Mouse (Mus musculus): Measurements from ENCODE around the gene Golt1a. TPM values are rescaled to one million over a fixed set of nuclear protein-coding genes. Genes with fewer than 3 reads are reported as not detected.

The Golt1a gene
- total and polyA plus RNA-seq, 3 experiments = 0.43 TPM; not detected in 2

DNA sequence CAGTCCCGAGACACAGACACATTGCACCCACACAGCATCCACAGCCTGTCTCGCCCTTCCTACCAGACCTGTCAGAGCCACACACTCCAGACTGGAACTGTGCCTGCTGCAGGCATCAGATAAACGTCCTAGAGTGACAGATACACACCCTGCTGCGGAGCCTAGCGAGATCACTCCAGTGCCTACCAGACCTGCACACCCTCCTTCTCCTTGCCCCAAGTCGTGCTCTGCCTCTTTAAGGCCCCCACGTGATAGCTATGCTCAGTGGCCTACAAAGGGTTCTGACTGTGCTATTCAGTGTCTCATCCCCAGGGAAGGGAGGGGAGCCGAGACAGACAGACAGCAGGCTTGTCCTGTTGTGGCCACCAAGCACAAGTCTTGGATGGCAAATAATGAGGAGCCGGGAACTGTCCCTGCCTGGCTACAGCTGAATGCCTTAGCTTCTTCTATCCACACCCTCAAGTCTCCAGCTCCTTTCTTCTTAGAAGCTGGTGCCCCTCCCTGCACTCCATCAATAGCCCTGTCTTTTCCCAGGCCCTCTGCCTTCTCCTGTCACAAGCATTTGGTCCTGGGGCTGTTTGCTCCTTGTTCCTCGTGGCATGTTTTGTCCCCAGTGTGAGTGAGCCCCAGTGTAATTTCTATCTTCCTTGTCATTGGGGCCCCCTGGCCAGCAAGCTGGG lies 41.6 kb upstream of the Golt1a start:
- no peak for TF ChIP-seq CTCF (IDR thresholded peaks at IDR 0.05)
- no peak for TF ChIP-seq EP300 (IDR thresholded peaks at IDR 0.05; ENCODE audit: insufficient read depth, low read depth, low read length)
- no peak for TF ChIP-seq POLR2A (IDR thresholded peaks at IDR 0.05; ENCODE audit: insufficient read depth, low read depth, low read length)
- H3K27ac ChIP-seq = no peak overlapping the region
- H3K4me1 ChIP-seq (ENCODE audit: control insufficient read depth, insufficient read depth, low read length) = no peaks in the 10 kb centered on the region
- whole genome bisulfite sequencing = 46% methylated on average over 10 of the region's 10 CpGs
- H3K27me3 ChIP-seq (ENCODE audit: control insufficient read depth, insufficient read depth, low read length) = no peaks in the 10 kb centered on the region
- H3K36me3 ChIP-seq (ENCODE audit: control insufficient read depth, insufficient read depth, low read length) = no peaks in the 10 kb centered on the region
- H3K4me3 ChIP-seq = no peak overlapping the region
- no peak overlapping the region for H3K9ac ChIP-seq (ENCODE audit: low read depth, low read length)
- no peak for DNase-seq
- H3K79me2 ChIP-seq (replicated peaks; ENCODE audit: control insufficient read depth, insufficient read depth, low read length) = no peaks in the 10 kb centered on the region
- intact Hi-C loops (cut with DNase I) = loop anchor here (2.0 to 5.0 kb wide), 3 partner anchors 15 to 87 kb away; no protein-coding TSS in a partner anchor

DNA sequence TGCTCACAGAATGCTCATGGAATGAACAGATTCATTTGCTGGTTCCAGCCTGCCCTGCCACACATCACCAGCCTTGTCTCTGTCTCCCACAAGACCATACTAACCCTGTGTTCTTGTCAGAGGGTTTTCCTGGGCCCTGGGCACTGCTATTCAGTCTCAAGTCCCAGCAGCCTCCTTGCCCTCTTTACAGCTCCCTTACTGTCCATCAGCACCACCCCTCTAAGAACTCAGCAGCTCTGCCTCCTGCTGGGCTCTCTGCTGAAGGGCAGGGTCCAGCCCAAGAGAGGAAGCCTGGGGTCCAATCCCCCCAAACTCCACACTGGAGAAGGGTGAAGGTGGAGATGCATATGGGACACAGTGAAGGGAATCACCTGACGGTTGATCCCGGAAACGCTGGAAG lies 41.1 kb upstream of the Golt1a start:
- TF ChIP-seq POLR2A (IDR thresholded peaks at IDR 0.05; ENCODE audit: insufficient read depth, low read depth, low read length) (no peak), EP300 (IDR thresholded peaks at IDR 0.05; ENCODE audit: insufficient read depth, low read depth, low read length) (0 out of 2 replicates have a peak, but pooled peaks have one; percentile 20), CTCF (IDR thresholded peaks at IDR 0.05) (peak; percentile 61)
- Histone ChIP-seq H3K27ac (no peak overlapping the region), H3K9ac (ENCODE audit: low read depth, low read length) (no peak overlapping the region), H3K4me1 (ENCODE audit: control insufficient read depth, insufficient read depth, low read length) (no peaks in the 10 kb centered on the region), H3K4me3 (no peak overlapping the region), H3K79me2 (replicated peaks; ENCODE audit: control insufficient read depth, insufficient read depth, low read length) (no peaks in the 10 kb centered on the region), H3K36me3 (ENCODE audit: control insufficient read depth, insufficient read depth, low read length) (no peaks in the 10 kb centered on the region), H3K27me3 (ENCODE audit: control insufficient read depth, insufficient read depth, low read length) (no peaks in the 10 kb centered on the region)
- 87% methylated on average over 3 of the region's 3 CpGs for WGBS
- intact Hi-C loops (cut with DNase I) = loop anchor here (2.0 to 5.0 kb wide), 2 partner anchors 41 to 88 kb away; no protein-coding TSS in a partner anchor
- DNase-seq = no peak

DNA sequence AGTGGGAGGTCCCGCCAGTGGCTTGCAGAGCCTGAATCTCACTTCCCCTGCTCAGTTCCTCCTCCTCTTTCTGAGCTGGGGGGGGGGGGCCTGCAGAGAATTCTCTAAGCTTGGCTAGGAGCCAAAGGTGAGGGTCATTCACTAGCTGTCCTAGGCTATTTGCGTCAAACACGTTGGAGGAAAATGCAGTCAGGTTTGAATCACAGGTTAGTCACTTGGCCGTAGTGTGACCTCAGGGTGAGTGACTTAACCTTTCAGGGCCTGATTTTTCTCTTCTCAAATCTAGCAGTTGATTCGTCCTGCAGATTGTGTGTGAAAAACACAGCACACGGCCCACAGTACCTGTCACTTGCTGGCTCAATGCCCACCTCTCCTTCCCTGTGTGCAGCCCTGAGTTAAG lies 39.3 kb upstream of the Golt1a start:
- Histone ChIP-seq H3K79me2 (replicated peaks; ENCODE audit: control insufficient read depth, insufficient read depth, low read length) (no peaks in the 10 kb centered on the region), H3K4me1 (ENCODE audit: control insufficient read depth, insufficient read depth, low read length) (no peaks in the 10 kb centered on the region), H3K36me3 (ENCODE audit: control insufficient read depth, insufficient read depth, low read length) (no peaks in the 10 kb centered on the region), H3K27ac (no peak overlapping the region), H3K4me3 (no peak overlapping the region), H3K27me3 (ENCODE audit: control insufficient read depth, insufficient read depth, low read length) (no peaks in the 10 kb centered on the region), H3K9ac (ENCODE audit: low read depth, low read length) (no peak overlapping the region)
- intact Hi-C loops (cut with DNase I) = no loop called here
- TF ChIP-seq EP300 (IDR thresholded peaks at IDR 0.05; ENCODE audit: insufficient read depth, low read depth, low read length) (no peak), CTCF (IDR thresholded peaks at IDR 0.05) (no peak), POLR2A (IDR thresholded peaks at IDR 0.05; ENCODE audit: insufficient read depth, low read depth, low read length) (no peak)
- no peak for DNase-seq
- WGBS = 44% methylated on average over 6 of the region's 6 CpGs

DNA sequence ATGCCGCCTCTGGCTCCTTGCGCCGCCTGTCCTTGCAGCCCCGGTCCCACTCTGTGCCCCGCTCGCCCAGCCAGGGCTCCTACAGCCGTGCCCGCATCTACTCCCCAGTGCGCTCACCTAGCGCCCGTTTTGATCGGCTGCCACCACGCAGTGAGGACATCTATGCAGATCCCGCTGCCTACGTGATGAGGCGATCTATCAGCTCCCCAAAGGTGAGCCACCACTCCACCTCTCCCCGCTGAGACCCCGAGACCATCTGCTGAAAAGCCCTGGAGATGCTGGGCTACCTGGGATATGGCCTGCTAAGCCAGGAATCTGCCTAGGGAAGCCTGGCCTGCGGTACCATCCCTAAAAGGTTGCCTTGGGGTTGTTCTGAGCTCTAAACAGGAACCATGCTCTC lies 35.4 kb upstream of the Golt1a start:
- Histone ChIP-seq H3K4me3 (no peak overlapping the region), H3K27ac (no peak overlapping the region), H3K27me3 (ENCODE audit: control insufficient read depth, insufficient read depth, low read length) (no peaks in the 10 kb centered on the region), H3K4me1 (ENCODE audit: control insufficient read depth, insufficient read depth, low read length) (peaks cover 2% of the 10 kb centered on the region; the same call in 1 of the 2 replicates), H3K79me2 (replicated peaks; ENCODE audit: control insufficient read depth, insufficient read depth, low read length) (no peaks in the 10 kb centered on the region), H3K9ac (ENCODE audit: low read depth, low read length) (no peak overlapping the region), H3K36me3 (ENCODE audit: control insufficient read depth, insufficient read depth, low read length) (no peaks in the 10 kb centered on the region)
- TF ChIP-seq POLR2A (IDR thresholded peaks at IDR 0.05; ENCODE audit: insufficient read depth, low read depth, low read length) = no peak
- TF ChIP-seq EP300 (IDR thresholded peaks at IDR 0.05; ENCODE audit: insufficient read depth, low read depth, low read length) = no peak
- no peak for TF ChIP-seq CTCF (IDR thresholded peaks at IDR 0.05)
- no peak for DNase-seq
- intact Hi-C loops (cut with DNase I) = no loop called here
- 91% methylated on average over 19 of the region's 19 CpGs for WGBS

DNA sequence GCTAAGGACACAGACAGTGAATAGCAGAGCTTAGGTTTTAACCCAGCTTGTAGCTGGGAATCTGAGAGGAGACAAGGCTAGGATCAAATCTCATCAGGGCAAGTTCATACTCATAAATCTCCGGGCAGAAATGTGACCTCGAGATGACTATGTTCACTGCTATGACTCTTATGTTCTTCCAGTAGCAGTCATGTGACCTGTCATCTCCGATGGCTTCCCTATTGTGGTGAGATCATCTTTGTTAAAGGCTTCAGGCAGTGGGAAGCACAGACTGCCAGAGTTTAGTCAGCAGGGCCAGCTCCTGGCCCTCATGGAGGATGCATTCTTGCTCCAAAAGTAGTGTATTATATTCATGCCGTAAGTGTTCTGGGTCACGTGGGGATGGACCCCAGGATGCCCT lies 32.6 kb upstream of the Golt1a start:
- 40% methylated on average over 5 of the region's 5 CpGs for WGBS
- DNase-seq = no peak

DNA sequence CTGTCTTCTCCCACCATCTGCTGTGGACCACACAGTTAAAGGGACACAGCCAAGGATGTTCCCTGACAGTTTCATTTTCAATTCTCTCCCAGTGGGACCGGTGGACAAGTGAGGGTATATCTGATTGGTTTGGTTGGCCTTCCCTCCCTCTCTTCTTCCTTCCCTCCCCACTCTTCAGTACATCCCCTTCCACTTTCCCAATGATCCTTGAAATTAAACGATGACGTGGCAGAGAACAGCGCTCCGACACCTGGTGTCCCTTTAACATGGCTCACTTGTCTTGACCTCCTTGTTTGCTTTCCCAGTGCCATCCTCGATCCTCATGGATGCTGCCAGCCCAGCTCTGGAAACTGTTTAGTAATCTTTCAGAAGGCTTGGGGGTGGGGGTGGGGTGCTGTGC lies 31.1 kb upstream of the Golt1a start:
- 82% methylated on average over 6 of the region's 6 CpGs for WGBS
- no peak for DNase-seq
- no peak overlapping the region for H3K27ac ChIP-seq
- intact Hi-C loops (cut with DNase I) = no loop called here
- H3K27me3 ChIP-seq (ENCODE audit: control insufficient read depth, insufficient read depth, low read length) = no peaks in the 10 kb centered on the region
- no peak overlapping the region for H3K9ac ChIP-seq (ENCODE audit: low read depth, low read length)
- no peak overlapping the region for H3K4me3 ChIP-seq
- TF ChIP-seq EP300 (IDR thresholded peaks at IDR 0.05; ENCODE audit: insufficient read depth, low read depth, low read length) (no peak), POLR2A (IDR thresholded peaks at IDR 0.05; ENCODE audit: insufficient read depth, low read depth, low read length) (no peak), CTCF (IDR thresholded peaks at IDR 0.05) (no peak)
- no peaks in the 10 kb centered on the region for H3K36me3 ChIP-seq (ENCODE audit: control insufficient read depth, insufficient read depth, low read length)
- no peaks in the 10 kb centered on the region for H3K79me2 ChIP-seq (replicated peaks; ENCODE audit: control insufficient read depth, insufficient read depth, low read length)
- H3K4me1 ChIP-seq (ENCODE audit: control insufficient read depth, insufficient read depth, low read length) = peaks cover 2% of the 10 kb centered on the region; the same call in 1 of the 2 replicates

More for the DNA sequence above, 32.6 kb upstream of the Golt1a start:
- Histone ChIP-seq H3K27me3 (ENCODE audit: control insufficient read depth, insufficient read depth, low read length) (no peaks in the 10 kb centered on the region), H3K4me3 (no peak overlapping the region), H3K27ac (no peak overlapping the region), H3K4me1 (ENCODE audit: control insufficient read depth, insufficient read depth, low read length) (peaks cover 2% of the 10 kb centered on the region; the same call in 1 of the 2 replicates), H3K79me2 (replicated peaks; ENCODE audit: control insufficient read depth, insufficient read depth, low read length) (no peaks in the 10 kb centered on the region), H3K36me3 (ENCODE audit: control insufficient read depth, insufficient read depth, low read length) (no peaks in the 10 kb centered on the region), H3K9ac (ENCODE audit: low read depth, low read length) (no peak overlapping the region)
- intact Hi-C loops (cut with DNase I) = no loop called here
- TF ChIP-seq EP300 (IDR thresholded peaks at IDR 0.05; ENCODE audit: insufficient read depth, low read depth, low read length) (no peak), POLR2A (IDR thresholded peaks at IDR 0.05; ENCODE audit: insufficient read depth, low read depth, low read length) (no peak)
